Mouse (Mus musculus): ENCODE measurements around the gene Aaas. TPM values are rescaled to one million over a fixed set of nuclear protein-coding genes. Genes with fewer than 3 reads are reported as not detected.
A peak's percentile ranks its signal among the peaks of the same experiment; 100 is the strongest.
"Not testable (repeated sequence)": the region's sequence is repeated elsewhere in the genome, so short reads cannot be mapped to it uniquely, and the experiment has no call there.

Aaas gene
- polyA plus RNA-seq, 1 experiment from 2014 or later, result 37.1 TPM

DNA sequence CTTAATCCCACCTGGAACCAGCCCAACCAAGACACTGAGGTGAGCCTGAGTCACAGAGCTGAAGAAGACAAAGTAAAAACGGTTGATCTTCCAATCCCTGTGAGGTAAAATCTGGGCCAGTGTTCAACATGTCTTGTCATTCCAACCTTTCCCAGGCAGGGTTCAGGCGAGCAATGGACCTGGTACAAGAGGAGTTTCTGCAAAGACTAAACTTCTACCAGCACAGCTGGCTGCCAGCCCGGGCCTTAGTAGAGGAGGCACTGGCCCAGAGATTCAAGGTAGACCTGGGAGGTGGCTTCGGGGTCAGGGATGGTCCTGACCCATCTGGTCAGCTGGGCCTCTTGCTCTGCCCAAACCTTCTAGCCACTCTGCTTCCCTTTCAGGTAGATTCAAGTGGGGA lies 13.6 kb downstream of the Aaas start:
- H3K4me3 ChIP-seq (replicated peaks; ENCODE audit: low read depth, low read length), result no peak overlapping the region
- WGBS, result 94% methylated on average over 4 of the region's 4 CpGs
- H3K4me1 ChIP-seq (replicated peaks; ENCODE audit: insufficient read depth, low read length), result peaks cover 9% of the 10 kb centered on the region
- no peaks in the 10 kb centered on the region for H3K27me3 ChIP-seq (ENCODE audit: insufficient read depth, low read length)
- DNase-seq (ENCODE audit: low spot score) (no peak), ATAC-seq (replicated peaks; ENCODE audit: low FRiP score, low read depth) (no peak)
- no peak overlapping the region for H3K4me2 ChIP-seq (ENCODE audit: low read length)
- no peak overlapping the region for H3K9ac ChIP-seq (ENCODE audit: low read depth, low read length)
- no peak for TF ChIP-seq CTCF (IDR thresholded peaks at IDR 0.05; ENCODE audit: low read depth)
- peaks cover 44% of the 10 kb centered on the region for H3K36me3 ChIP-seq (ENCODE audit: insufficient read depth, low read length)
- no peak overlapping the region for H3K27ac ChIP-seq
- H3K9me3 ChIP-seq (replicated peaks; ENCODE audit: low read length), result no peaks in the 10 kb centered on the region

DNA sequence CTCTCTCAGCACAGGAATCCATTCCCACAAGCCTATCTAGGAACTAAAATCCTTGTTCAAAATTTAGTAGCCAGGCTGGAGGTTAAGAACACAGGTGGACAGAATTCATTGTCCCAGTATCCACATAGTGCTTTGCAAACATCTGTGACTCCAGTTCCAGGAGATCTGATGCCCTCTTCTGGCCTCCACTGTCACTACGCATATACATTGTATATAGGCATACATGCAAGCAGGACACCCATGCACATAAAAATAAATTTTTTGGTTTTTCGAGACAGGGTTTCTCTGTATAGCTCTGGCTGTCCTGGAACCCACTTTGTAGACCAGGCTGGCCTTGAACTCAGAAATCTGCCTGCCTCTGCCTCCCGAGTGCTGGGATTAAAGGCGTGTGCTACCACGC lies 14.6 kb downstream of the Aaas start:
- H3K4me2 ChIP-seq (ENCODE audit: low read length); H3K27ac ChIP-seq; H3K4me3 ChIP-seq (replicated peaks; ENCODE audit: low read depth, low read length); H3K27me3 ChIP-seq (ENCODE audit: insufficient read depth, low read length); H3K9ac ChIP-seq (ENCODE audit: low read depth, low read length); ATAC-seq (replicated peaks; ENCODE audit: low FRiP score, low read depth); H3K9me3 ChIP-seq (replicated peaks; ENCODE audit: low read length): not testable (repeated sequence)
- Histone ChIP-seq H3K36me3 (ENCODE audit: insufficient read depth, low read length) (peaks cover 44% of the 10 kb centered on the region), H3K4me1 (replicated peaks; ENCODE audit: insufficient read depth, low read length) (peaks cover 13% of the 10 kb centered on the region)
- DNase-seq (ENCODE audit: low spot score), result peak; percentile 39
- 94% methylated on average over 5 of the region's 5 CpGs for WGBS
- peak; percentile 62 for TF ChIP-seq CTCF (IDR thresholded peaks at IDR 0.05; ENCODE audit: low read depth)

DNA sequence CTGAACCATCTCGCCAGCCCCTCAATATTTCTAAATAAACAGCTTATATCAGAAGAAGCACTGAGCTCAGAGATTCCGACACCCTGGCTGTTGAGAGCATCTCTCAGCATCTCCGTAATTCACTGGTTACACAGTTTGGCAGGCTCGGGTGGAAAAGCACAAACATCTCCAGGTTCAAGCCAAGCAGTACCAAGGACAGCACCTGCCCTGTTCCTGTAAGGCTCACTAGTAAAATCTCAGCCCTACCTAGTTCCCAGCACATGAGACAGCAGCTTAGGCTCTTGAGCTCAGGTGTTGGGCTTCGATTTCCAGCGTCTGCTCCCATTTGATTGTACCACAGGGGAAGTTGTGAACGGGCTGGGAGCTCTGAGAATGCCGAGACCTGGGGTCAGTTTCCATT lies 15.3 kb downstream of the Aaas start:
- no peak for TF ChIP-seq CTCF (IDR thresholded peaks at IDR 0.05; ENCODE audit: low read depth)

DNA sequence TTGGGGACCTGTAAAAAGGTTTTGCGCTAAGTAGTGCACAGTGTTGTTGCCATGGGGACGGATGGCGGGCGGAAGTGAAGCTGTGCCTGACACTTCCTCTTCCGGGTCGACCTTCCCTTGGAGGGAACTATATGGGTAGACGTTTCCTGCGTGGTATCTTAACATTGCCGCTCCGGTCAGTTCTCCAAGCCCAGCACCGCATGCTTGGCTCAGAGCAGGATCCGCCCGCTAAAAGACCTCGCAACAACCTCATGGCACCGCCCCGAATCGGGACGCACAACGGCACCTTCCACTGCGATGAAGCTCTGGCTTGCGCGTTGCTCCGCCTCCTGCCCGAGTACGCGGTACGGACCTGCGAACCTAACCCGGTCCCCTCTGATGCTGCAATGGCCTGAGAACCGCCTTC lies 19.0 kb downstream of the Aaas start, which contains the start of gene Myg1:
Gene Myg1 (plus strand): TSS at position 100 of the 406 bp plus-strand sequence.
- H3K4me3 ChIP-seq (replicated peaks; ENCODE audit: low read depth, low read length), result peak within 1 kb of the TSS; percentile 79
- no peaks in the 10 kb centered on the region for H3K27me3 ChIP-seq (ENCODE audit: insufficient read depth, low read length)
- H3K4me1 ChIP-seq (replicated peaks; ENCODE audit: insufficient read depth, low read length), result peaks cover 20% of the 10 kb centered on the region
- peak within 1 kb of the TSS; percentile 82 for H3K27ac ChIP-seq
- no peaks in the 10 kb centered on the region for H3K9me3 ChIP-seq (replicated peaks; ENCODE audit: low read length)
- H3K4me2 ChIP-seq (ENCODE audit: low read length), result peak within 1 kb of the TSS; percentile 88
- DNase-seq (ENCODE audit: low spot score), result peak; percentile 97
- TF ChIP-seq CTCF (IDR thresholded peaks at IDR 0.05; ENCODE audit: low read depth), result no peak
- peak; percentile 90 for ATAC-seq (replicated peaks; ENCODE audit: low FRiP score, low read depth)
- peaks cover 27% of the 10 kb centered on the region for H3K36me3 ChIP-seq (ENCODE audit: insufficient read depth, low read length)
- peak within 1 kb of the TSS; percentile 73 for H3K9ac ChIP-seq (ENCODE audit: low read depth, low read length)
- under 1% methylated on average over 30 of the region's 30 CpGs for WGBS

More for the DNA sequence above, 15.3 kb downstream of the Aaas start:
- no peak overlapping the region for H3K4me2 ChIP-seq (ENCODE audit: low read length)
- ATAC-seq (replicated peaks; ENCODE audit: low FRiP score, low read depth), result no peak
- H3K9ac ChIP-seq (ENCODE audit: low read depth, low read length), result no peak overlapping the region
- WGBS, result 80% methylated on average over 8 of the region's 8 CpGs
- H3K36me3 ChIP-seq (ENCODE audit: insufficient read depth, low read length), result peaks cover 44% of the 10 kb centered on the region
- DNase-seq (ENCODE audit: low spot score), result no peak
- no peak overlapping the region for H3K4me3 ChIP-seq (replicated peaks; ENCODE audit: low read depth, low read length)
- no peak overlapping the region for H3K27ac ChIP-seq
- H3K9me3 ChIP-seq (replicated peaks; ENCODE audit: low read length), result no peaks in the 10 kb centered on the region
- H3K27me3 ChIP-seq (ENCODE audit: insufficient read depth, low read length), result no peaks in the 10 kb centered on the region
- peaks cover 13% of the 10 kb centered on the region for H3K4me1 ChIP-seq (replicated peaks; ENCODE audit: insufficient read depth, low read length)

DNA sequence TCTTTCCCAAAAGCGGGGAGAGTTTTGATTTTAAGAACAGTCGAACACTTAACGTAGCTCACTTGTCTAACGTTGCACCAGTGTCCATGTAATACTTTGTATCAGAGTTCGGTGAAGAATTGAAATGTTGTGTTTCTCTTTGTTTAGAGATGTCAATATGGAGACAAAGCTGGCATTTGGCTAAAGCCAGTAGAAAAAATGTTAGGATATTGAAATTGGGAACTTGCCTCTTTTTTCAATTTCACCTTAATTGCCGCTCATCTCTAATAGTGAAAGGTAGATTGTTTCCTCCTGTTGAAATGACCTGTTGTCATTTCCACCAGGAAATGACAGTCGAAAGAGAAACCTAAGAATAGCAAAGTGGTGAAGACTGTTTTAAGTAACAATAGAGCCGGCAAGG lies 23.7 kb downstream of the Aaas start:
- peak overlapping the region; percentile 54 for H3K27ac ChIP-seq
- H3K4me1 ChIP-seq (replicated peaks; ENCODE audit: insufficient read depth, low read length), result peaks cover 16% of the 10 kb centered on the region; the same call in 1 of the 2 replicates
- peaks cover 5% of the 10 kb centered on the region; the same call in 1 of the 2 replicates for H3K36me3 ChIP-seq (ENCODE audit: insufficient read depth, low read length)
- ATAC-seq (replicated peaks; ENCODE audit: low FRiP score, low read depth), result no peak
- H3K27me3 ChIP-seq (ENCODE audit: insufficient read depth, low read length), result no peaks in the 10 kb centered on the region
- H3K4me2 ChIP-seq (ENCODE audit: low read length), result peak overlapping the region; percentile 74
- no peaks in the 10 kb centered on the region for H3K9me3 ChIP-seq (replicated peaks; ENCODE audit: low read length)
- H3K4me3 ChIP-seq (replicated peaks; ENCODE audit: low read depth, low read length), result peak overlapping the region; percentile 75
- peak overlapping the region; percentile 72 for H3K9ac ChIP-seq (ENCODE audit: low read depth, low read length)
- DNase-seq (ENCODE audit: low spot score), result no peak
- WGBS, result 56% methylated on average over 8 of the region's 8 CpGs
- TF ChIP-seq CTCF (IDR thresholded peaks at IDR 0.05; ENCODE audit: low read depth), result no peak

DNA sequence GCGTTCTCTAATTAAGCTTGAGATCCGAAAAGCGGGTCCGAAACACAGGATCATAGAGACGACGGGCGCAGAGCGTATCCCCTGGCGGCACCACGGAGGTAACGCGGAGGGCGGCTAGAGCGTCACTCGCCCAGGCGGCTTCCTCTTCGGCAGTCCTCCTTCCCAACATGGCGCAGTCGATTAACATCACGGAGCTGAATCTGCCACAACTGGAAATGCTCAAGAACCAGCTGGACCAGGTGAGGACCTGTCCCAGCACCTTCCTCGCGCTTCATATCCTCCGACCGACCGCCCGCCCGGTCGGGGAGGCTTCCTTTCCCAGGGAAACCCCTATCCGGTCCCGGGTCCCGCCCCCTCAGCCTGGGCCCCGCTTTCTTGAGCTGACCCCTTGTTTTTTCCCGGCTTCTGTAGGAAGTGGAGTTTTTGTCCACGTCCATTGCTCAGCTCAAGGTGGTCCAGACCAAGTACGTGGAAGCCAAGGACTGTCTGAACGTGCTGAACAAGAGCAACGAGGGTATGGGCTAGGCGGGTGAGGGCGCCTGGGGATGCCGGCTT lies 24.5 kb downstream of the Aaas start, which contains the start of gene Pfdn5:
Gene Pfdn5 (plus strand): TSS at position 95 of the 555 bp plus-strand sequence.
- Histone ChIP-seq H3K36me3 (ENCODE audit: insufficient read depth, low read length) (peaks cover 5% of the 10 kb centered on the region; the same call in 1 of the 2 replicates), H3K4me2 (ENCODE audit: low read length) (peak within 1 kb of the TSS; percentile 74), H3K27me3 (ENCODE audit: insufficient read depth, low read length) (no peaks in the 10 kb centered on the region), H3K9ac (ENCODE audit: low read depth, low read length) (peak within 1 kb of the TSS; percentile 72), H3K4me1 (replicated peaks; ENCODE audit: insufficient read depth, low read length) (peaks cover 13% of the 10 kb centered on the region; the same call in 1 of the 2 replicates), H3K27ac (peak within 1 kb of the TSS; percentile 54), H3K4me3 (replicated peaks; ENCODE audit: low read depth, low read length) (peak within 1 kb of the TSS; percentile 75), H3K9me3 (replicated peaks; ENCODE audit: low read length) (no peaks in the 10 kb centered on the region)
- DNase-seq (ENCODE audit: low spot score) (peak; percentile 93), ATAC-seq (replicated peaks; ENCODE audit: low FRiP score, low read depth) (peak; percentile 79)
- under 1% methylated on average over 40 of the region's 40 CpGs for WGBS
- TF ChIP-seq CTCF (IDR thresholded peaks at IDR 0.05; ENCODE audit: low read depth), result peak; percentile 50
